ENCODE assay signal across 12 mouse cellular contexts in genomic region chr8:61397139-61397538, GRCm38 (mm10).
DNase-seq lines count a peak whose midpoint lies in the region; ATAC-seq and TF ChIP-seq lines count a peak whose summit lies in the region.
"Had no signal": no experiment of that assay in that cellular context is flagged by ENCODE, and none has a peak within 500 bp of the region (broad histone marks: within the 10 kb centered on the region; RNA-seq: fewer than 3 reads in every experiment).

No protein-coding gene starts in this region.

- H3K9me3 ChIP-seq in liver, embryonic 15.5 days (replicated peaks): no peaks in the 10 kb centered on the region

- peak; percentile 83 for ATAC-seq in liver, embryonic 15.5 days (ENCODE audit: insufficient read depth)
- no peak for ATAC-seq in erythroblast, adult 5-6 weeks (replicated peaks; ENCODE audit: low FRiP score, poor library complexity, severe bottlenecking)

- H3K4me1 ChIP-seq in testis, adult 2 months (ENCODE audit: control insufficient read depth, insufficient read depth, low read length): no peaks in the 10 kb centered on the region; the same call in 1 of the 2 replicates
- peaks cover 6% of the 10 kb centered on the region; the same call in 1 of the 2 replicates for H3K4me1 ChIP-seq in liver, embryonic 15.5 days (replicated peaks)

- 9% methylated on average over 2 of the region's 2 CpGs for WGBS in liver, embryonic 15.5 days (ENCODE audit: insufficient replicate concordance)

- TF ChIP-seq POLR2A in testis, adult 2 months (IDR thresholded peaks at IDR 0.05; ENCODE audit: control insufficient read depth, low read depth, low read length): no peak

- H3K4me2 ChIP-seq in liver, embryonic 15.5 days: peak overlapping the region; percentile 26
- H3K4me2 ChIP-seq: midbrain, embryonic 11.5 days had no signal

- no peak overlapping the region for H3K9ac ChIP-seq in liver, embryonic 15.5 days

- TF ChIP-seq CTCF in testis, adult 2 months (IDR thresholded peaks at IDR 0.05; ENCODE audit: control insufficient read depth, insufficient read depth, insufficient replicate concordance, low read depth, low read length): no peak

- no peaks in the 10 kb centered on the region for H3K36me3 ChIP-seq in testis, adult 2 months (ENCODE audit: control insufficient read depth, insufficient read depth, low read length)
- 0 out of 2 replicates have a peak, but pooled peaks cover 3% of the 10 kb centered on the region for H3K36me3 ChIP-seq in liver, embryonic 15.5 days (replicated peaks)

- H3K4me3 ChIP-seq in testis, adult 2 months (ENCODE audit: control insufficient read depth, low read depth, low read length): no peak overlapping the region
- peak overlapping the region; percentile 26 for H3K4me3 ChIP-seq in liver, embryonic 15.5 days (replicated peaks)
- H3K4me3 ChIP-seq: erythroblast, embryonic 14.5 days had no signal

- peak overlapping the region; percentile 16; the same call in 1 of the 2 replicates for H3K27ac ChIP-seq in testis, adult 2 months (ENCODE audit: control insufficient read depth, insufficient read depth, low read depth, low read length)
- peak overlapping the region; percentile 45 for H3K27ac ChIP-seq in liver, embryonic 15.5 days (replicated peaks)

- peak; percentile 36 to 56 for DNase-seq in adrenal gland, adult (ENCODE audit: inconsistent age in 2 of 2, low spot score in 1 of 2)
- DNase-seq in adrenal gland, postnatal 4 days (ENCODE audit: low spot score in 2 of 2): no peak
- no peak for DNase-seq in testis, postnatal 10 days (ENCODE audit: low spot score)
- DNase-seq in testis, postnatal 14 days (ENCODE audit: low spot score): peak; percentile 45
- no peak for DNase-seq in right cerebral cortex, postnatal 4 days
- DNase-seq: gastrocnemius, postnatal 25 days; kidney, postnatal 14 days had no signal

- no peaks in the 10 kb centered on the region for H3K27me3 ChIP-seq in testis, adult 2 months (ENCODE audit: control insufficient read depth, insufficient read depth, low read length)
- no peaks in the 10 kb centered on the region for H3K27me3 ChIP-seq in liver, embryonic 15.5 days

Comparison
In these comparisons a context has a peak if more than half of its experiments do, and no peak if none do; other contexts are left out.
1. DNase-seq: peak in adrenal gland, adult (2 of 2) and testis, postnatal 14 days (single experiment); none in adrenal gland, postnatal 4 days (0 of 2), testis, postnatal 10 days (single experiment) and right cerebral cortex, postnatal 4 days (single experiment).